Mouse (Mus musculus) intestine, embryonic 14.5 days (tissue): Measurements from ENCODE around the gene Olfr97. TPM values are rescaled to one million over a fixed set of nuclear protein-coding genes. Genes with fewer than 3 reads are reported as not detected.
A peak's percentile ranks its signal among the peaks of the same experiment; 100 is the strongest.
"Not testable (repeated sequence)": the region's sequence is repeated elsewhere in the genome, so short reads cannot be mapped to it uniquely, and the experiment has no call there.

Experiments used
- ATAC-seq: fragments of 200-750 bp; cut with Nextera tagmentation; replicated peaks from 2 replicates; pipeline ENCODE4 v1.8.0; 2017; ENCODE audit warnings: low read depth, moderate number of reproducible peaks, moderate TSS enrichment, moderate library complexity; ENCODE audit not compliant: low FRiP score, low TSS enrichment
- DNase-seq: peaks from one replicate; pipeline ENCODE4 v3.0.0-alpha.2; 2018; ENCODE audit warnings: low spot score
- H3K27ac ChIP-seq: fragments of 300-500 bp; sonication (generic); 2 replicates; pipeline ENCODE4 v1.5.1; 2014; ENCODE audit warnings: low read depth, mild to moderate bottlenecking, control low read depth
- H3K27me3 ChIP-seq: fragments of 300-500 bp; sonication (generic); replicated peaks from 2 replicates; pipeline ENCODE4 v1.6.1; 2014; ENCODE audit warnings: low read length, control low read depth; ENCODE audit not compliant: control insufficient read depth, insufficient read depth
- H3K36me3 ChIP-seq: fragments of 300-500 bp; sonication (generic); 2 replicates; pipeline ENCODE4 v1.6.1; 2014; ENCODE audit warnings: low read length, control low read depth; ENCODE audit not compliant: control insufficient read depth, insufficient read depth
- H3K4me1 ChIP-seq: fragments of 300-500 bp; sonication (generic); replicated peaks from 2 replicates; pipeline ENCODE4 v1.6.1; 2014; ENCODE audit warnings: low read length, control low read depth, mixed read lengths; ENCODE audit not compliant: control insufficient read depth, insufficient read depth
- H3K4me2 ChIP-seq: fragments of 300-500 bp; sonication (generic); 2 replicates; pipeline ENCODE4 v1.6.1; 2014; ENCODE audit warnings: low read length
- H3K4me3 ChIP-seq: fragments of 300-500 bp; sonication (generic); 2 replicates; pipeline ENCODE4 v1.5.1; 2014; ENCODE audit warnings: low read depth, low read length, control low read depth, mixed read lengths
- H3K9ac ChIP-seq: fragments of 300-500 bp; sonication (generic); 2 replicates; pipeline ENCODE4 v1.6.1; 2014; ENCODE audit warnings: mild to moderate bottlenecking, low read length
- H3K9me3 ChIP-seq: fragments of 300-500 bp; sonication (generic); 2 replicates; pipeline ENCODE4 v1.6.1; 2016; ENCODE audit warnings: low read length, control low read depth; ENCODE audit not compliant: control insufficient read depth
- WGBS: fragments of 180-500 bp; shearing (Covaris S2); extraction: QIAGEN DNeasy Blood & Tissue Kit; methylation state at CpG from one replicate; pipeline ENCODE4 v1.1.7; 2014; 5-methylcytosine and 5-hydroxymethylcytosine counted together
- polyA plus RNA-seq: library from polyadenylated mRNA; unstranded; fragments of >200 nt; fragmentation: Nextera tagmentation; extraction: Ambion mirVana; gene quantifications from 2 replicates; pipeline ENCODE4 v1.2.1, GENCODE M21; 2014

Gene Olfr97
- not detected in 2 replicates for polyA plus RNA-seq

GRCm38 (mm10) chr17:37237230-37237629 lies at the start of gene Olfr97:
Olfr97 (minus strand) TSS chr17:37237330.
- H3K9ac ChIP-seq = not testable (repeated sequence)

GRCm38 (mm10) chr17:37283360-37283759 lies 46.2 kb upstream of the Olfr97 start, which contains the start of gene Olfr99:
Olfr99 (minus strand) TSS chr17:37283460.
- no peak for ATAC-seq
- 82% methylated on average over 1 of the region's 1 CpGs for WGBS
- DNase-seq = no peak
- Histone ChIP-seq H3K9ac (no peak within 1 kb of the TSS), H3K27ac (no peak within 1 kb of the TSS), H3K4me3 (no peak within 1 kb of the TSS), H3K36me3 (no peaks in the 10 kb centered on the region), H3K4me2 (no peak within 1 kb of the TSS), H3K9me3 (no peaks in the 10 kb centered on the region), H3K4me1 (no peaks in the 10 kb centered on the region), H3K27me3 (no peaks in the 10 kb centered on the region)

More at GRCm38 (mm10) chr17:37237230-37237629, at the start of gene Olfr97:
- H3K4me2 ChIP-seq, ATAC-seq, H3K27ac ChIP-seq, H3K9me3 ChIP-seq, H3K4me1 ChIP-seq, H3K4me3 ChIP-seq, H3K27me3 ChIP-seq, H3K36me3 ChIP-seq, DNase-seq: not testable (repeated sequence)
- WGBS = 92% methylated on average over 2 of the region's 2 CpGs

GRCm38 (mm10) chr17:37280331-37280730 lies 43.2 kb upstream of the Olfr97 start:
- WGBS = 76% methylated on average over 1 of the region's 1 CpGs
- no peak for DNase-seq
- no peaks in the 10 kb centered on the region for H3K9me3 ChIP-seq

GRCm38 (mm10) chr17:37276573-37276972 lies 39.4 kb upstream of the Olfr97 start:
- ATAC-seq = no peak
- Histone ChIP-seq H3K27ac (no peak overlapping the region), H3K4me1 (no peaks in the 10 kb centered on the region), H3K9ac (no peak overlapping the region), H3K4me2 (no peak overlapping the region), H3K4me3 (no peak overlapping the region), H3K9me3 (no peaks in the 10 kb centered on the region), H3K27me3 (no peaks in the 10 kb centered on the region), H3K36me3 (no peaks in the 10 kb centered on the region)
- no peak for DNase-seq

More at GRCm38 (mm10) chr17:37280331-37280730, 43.2 kb upstream of the Olfr97 start:
- no peak overlapping the region for H3K4me3 ChIP-seq
- H3K27me3 ChIP-seq = no peaks in the 10 kb centered on the region
- H3K4me1 ChIP-seq = no peaks in the 10 kb centered on the region
- no peak overlapping the region for H3K9ac ChIP-seq
- no peak for ATAC-seq
- no peak overlapping the region for H3K4me2 ChIP-seq
- H3K27ac ChIP-seq = no peak overlapping the region
- H3K36me3 ChIP-seq = no peaks in the 10 kb centered on the region

- Histone ChIP-seq H3K9me3 (no peaks in the 10 kb centered on the region), H3K9ac (no peak overlapping the region), H3K27me3 (no peaks in the 10 kb centered on the region), H3K36me3 (no peaks in the 10 kb centered on the region), H3K4me3 (no peak overlapping the region), H3K4me2 (no peak overlapping the region), H3K4me1 (no peaks in the 10 kb centered on the region), H3K27ac (no peak overlapping the region)
- DNase-seq = no peak
- 84% methylated on average over 2 of the region's 2 CpGs for WGBS
- ATAC-seq = no peak
Observed at GRCm38 (mm10) chr17:37275626-37276248, 38.6 kb upstream of the Olfr97 start.

- DNase-seq = peak; percentile 61
Observed at GRCm38 (mm10) chr17:37270702-37271092, 33.6 kb upstream of the Olfr97 start.

GRCm38 (mm10) chr17:37270058-37270701 lies 33.0 kb upstream of the Olfr97 start, which contains the start of gene H2-M3:
H2-M3 (plus strand) TSS chr17:37270220.
- Histone ChIP-seq H3K4me1 (no peaks in the 10 kb centered on the region), H3K9me3 (no peaks in the 10 kb centered on the region), H3K4me2 (peak within 1 kb of the TSS; percentile 97), H3K36me3 (no peaks in the 10 kb centered on the region), H3K9ac (peak within 1 kb of the TSS; percentile 35; the same call in 1 of the 2 replicates), H3K4me3 (peak within 1 kb of the TSS; percentile 49), H3K27ac (no peak within 1 kb of the TSS), H3K27me3 (no peaks in the 10 kb centered on the region)
- DNase-seq = peak; percentile 99
- WGBS = 2% methylated on average over 26 of the region's 26 CpGs
- peak; percentile 97 for ATAC-seq

More at GRCm38 (mm10) chr17:37270702-37271092, 33.6 kb upstream of the Olfr97 start:
- no peak overlapping the region for H3K27ac ChIP-seq
- H3K36me3 ChIP-seq = no peaks in the 10 kb centered on the region
- 57% methylated on average over 8 of the region's 8 CpGs for WGBS
- H3K9me3 ChIP-seq = no peaks in the 10 kb centered on the region
- H3K4me3 ChIP-seq = peak overlapping the region; percentile 49
- peak; percentile 63; the same call in 1 of the 2 replicates for ATAC-seq
- no peaks in the 10 kb centered on the region for H3K4me1 ChIP-seq
- peak overlapping the region; percentile 97 for H3K4me2 ChIP-seq
- no peaks in the 10 kb centered on the region for H3K27me3 ChIP-seq
- peak overlapping the region; percentile 35; the same call in 1 of the 2 replicates for H3K9ac ChIP-seq

- Histone ChIP-seq H3K36me3 (no peaks in the 10 kb centered on the region), H3K27me3 (no peaks in the 10 kb centered on the region), H3K4me3 (no peak within 1 kb of the TSS), H3K9ac (no peak within 1 kb of the TSS), H3K9me3 (no peaks in the 10 kb centered on the region), H3K4me1 (no peaks in the 10 kb centered on the region), H3K27ac (no peak within 1 kb of the TSS), H3K4me2 (no peak within 1 kb of the TSS)
- no peak for ATAC-seq
- no peak for DNase-seq
- WGBS = 77% methylated on average over 1 of the region's 1 CpGs
Observed at GRCm38 (mm10) chr17:37263626-37264025, 26.5 kb upstream of the Olfr97 start, which contains the start of gene Olfr98. Olfr98 (minus strand) TSS chr17:37263749.
